Mouse (Mus musculus) CH12.LX (cell line): ENCODE results near the gene Cenpe.
A peak's percentile ranks its signal among the peaks of the same experiment; 100 is the strongest.

Experiments used
- BHLHE40 ChIP-seq: IDR thresholded peaks from 2 replicates; pipeline ENCODE4 v1.6.1; 2011; ENCODE audit warnings: mild to moderate bottlenecking, low read depth, low read length, improper control_type of control experiment
- CHD2 ChIP-seq: IDR thresholded peaks from 2 replicates; pipeline ENCODE4 v1.6.1; 2011; ENCODE audit warnings: low read length, improper control_type of control experiment
- CTCF ChIP-seq, 2 experiments: IDR thresholded peaks in 1 of 2; conservative IDR thresholded peaks in 1 of 2; 2 replicates each; pipeline ENCODE4 v1.5.1; 2011 to 2012; ENCODE audit warnings: low read depth in 2 of 2, low read length in 2 of 2, improper control_type of control experiment in 1 of 2, inconsistent platforms in 1 of 2, mild to moderate bottlenecking in 1 of 2, moderate library complexity in 1 of 2
- EP300 ChIP-seq: IDR thresholded peaks from 2 replicates; pipeline ENCODE4 v1.6.1; 2011; ENCODE audit warnings: low read length, improper control_type of control experiment
- JUN ChIP-seq: IDR thresholded peaks from 2 replicates; pipeline ENCODE4 v1.6.1; 2011; ENCODE audit warnings: low read depth, mild to moderate bottlenecking, low read length, improper control_type of control experiment, moderate library complexity; ENCODE audit not compliant: insufficient read depth
- POLR2A ChIP-seq: IDR thresholded peaks from 2 replicates; pipeline ENCODE4 v1.6.1; 2011; ENCODE audit warnings: low read depth, mild to moderate bottlenecking, improper control_type of control experiment, low read length
- POLR2AphosphoS2 ChIP-seq: IDR thresholded peaks from 2 replicates; pipeline ENCODE4 v1.6.1; 2011; ENCODE audit warnings: low read depth, low read length, improper control_type of control experiment
- RAD21 ChIP-seq: IDR thresholded peaks from 2 replicates; pipeline ENCODE4 v1.6.1; 2011; ENCODE audit warnings: low read depth, mild to moderate bottlenecking, low read length, improper control_type of control experiment, moderate library complexity
- SMC3 ChIP-seq: IDR thresholded peaks from 2 replicates; pipeline ENCODE4 v1.6.1; 2011; ENCODE audit warnings: low read depth, low read length, improper control_type of control experiment
- UBTF ChIP-seq: IDR thresholded peaks from 2 replicates; pipeline ENCODE4 v1.6.1; 2012; ENCODE audit warnings: low read depth, mild to moderate bottlenecking, inconsistent platforms, low read length, improper control_type of control experiment, moderate library complexity
- ZKSCAN1 ChIP-seq: IDR thresholded peaks from 2 replicates; pipeline ENCODE4 v1.6.1; 2012; ENCODE audit warnings: low read depth, inconsistent platforms, low read length, improper control_type of control experiment, borderline replicate concordance

DNA sequence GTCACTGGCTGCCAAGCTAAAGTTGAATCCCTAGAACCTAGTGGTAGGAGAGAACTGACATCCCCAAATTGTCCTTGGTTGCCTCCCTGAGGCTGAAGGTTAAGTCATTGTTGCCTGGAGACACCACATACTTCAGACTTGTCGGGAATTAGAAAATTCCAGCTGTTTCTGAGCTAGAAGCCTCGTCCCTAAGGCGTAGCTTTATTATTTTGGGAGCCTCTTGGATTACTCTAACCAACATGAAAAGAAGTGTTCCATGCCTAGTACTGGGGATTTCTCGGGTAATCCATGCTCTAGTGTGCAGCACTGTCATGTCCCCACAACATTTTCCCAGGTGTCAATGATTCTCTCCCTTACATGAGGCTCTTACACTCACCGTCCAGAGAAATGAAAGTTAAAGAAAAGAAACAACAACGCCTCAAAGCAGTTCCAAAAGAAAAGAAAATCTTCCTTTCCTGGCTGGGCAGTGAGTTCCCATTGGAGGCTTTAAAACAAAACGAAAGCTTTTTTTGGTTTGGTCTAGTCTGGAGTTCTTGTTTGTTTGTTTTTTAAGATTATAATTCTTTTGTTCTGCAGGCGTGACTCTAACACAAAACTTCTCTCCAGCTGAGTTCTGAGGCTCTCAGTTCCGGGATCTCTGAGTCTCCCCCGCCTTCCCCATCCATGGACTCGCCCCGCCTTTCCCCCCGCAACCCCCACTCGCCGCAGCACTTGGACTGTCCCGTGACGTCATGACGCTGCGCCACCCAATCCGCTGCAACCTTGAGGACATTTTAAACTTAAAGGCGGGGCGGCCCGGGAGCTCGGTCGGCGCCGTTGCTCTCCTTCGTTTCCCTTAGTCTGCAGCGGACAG is at the start of gene Cenpe:
- TF ChIP-seq RAD21, result no peak; the same call in 1 of the 2 replicates
- no peak for TF ChIP-seq CTCF (conservative IDR thresholded peaks at IDR 0.05 in 1 of 2, IDR thresholded peaks at IDR 0.05 in 1 of 2; ENCODE audit: low read depth in 2 of 2, low read length in 2 of 2)
- no peak for TF ChIP-seq UBTF
- peak; percentile 43; the same call in 1 of the 2 replicates for TF ChIP-seq EP300
- peak; percentile 94 for TF ChIP-seq POLR2A
- peak; percentile 96 for TF ChIP-seq CHD2
- peak; percentile 44; the same call in 1 of the 2 replicates for TF ChIP-seq JUN
- peak; percentile 87; the same call in 1 of the 2 replicates for TF ChIP-seq POLR2AphosphoS2
- TF ChIP-seq SMC3, result no peak
- TF ChIP-seq ZKSCAN1, result peak; percentile 10; the same call in 1 of the 2 replicates
- TF ChIP-seq BHLHE40, result peak; percentile 81
